Mouse (Mus musculus): Measurements from ENCODE around the gene Frs2.

DNA sequence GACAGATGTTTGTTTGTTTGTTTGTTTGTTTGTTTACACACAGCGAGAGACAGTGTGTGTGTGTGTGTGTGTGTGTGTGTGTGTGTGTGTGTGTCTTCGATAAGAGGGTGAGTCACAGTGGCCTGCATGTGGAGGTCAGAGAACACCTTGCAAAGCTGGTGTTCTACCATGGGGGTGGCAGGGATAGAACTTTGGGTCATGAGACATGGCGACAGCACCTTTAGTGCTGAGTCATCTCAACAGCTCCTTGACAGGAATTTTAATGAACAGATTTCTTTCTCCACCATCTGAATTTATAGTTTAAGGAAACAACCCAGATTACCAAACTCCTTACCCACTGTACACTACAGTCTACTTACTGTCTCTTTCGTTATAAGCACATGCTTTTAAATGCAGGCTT is 4.3 kb downstream of the Frs2 start:
- TF ChIP-seq CTCF (IDR thresholded peaks at IDR 0.05; ENCODE audit: low read depth) (no peak), EP300 (IDR thresholded peaks at IDR 0.05; ENCODE audit: low read depth) (no peak)
